Mouse (Mus musculus): ENCODE measurements around the gene S100a3.

DNA sequence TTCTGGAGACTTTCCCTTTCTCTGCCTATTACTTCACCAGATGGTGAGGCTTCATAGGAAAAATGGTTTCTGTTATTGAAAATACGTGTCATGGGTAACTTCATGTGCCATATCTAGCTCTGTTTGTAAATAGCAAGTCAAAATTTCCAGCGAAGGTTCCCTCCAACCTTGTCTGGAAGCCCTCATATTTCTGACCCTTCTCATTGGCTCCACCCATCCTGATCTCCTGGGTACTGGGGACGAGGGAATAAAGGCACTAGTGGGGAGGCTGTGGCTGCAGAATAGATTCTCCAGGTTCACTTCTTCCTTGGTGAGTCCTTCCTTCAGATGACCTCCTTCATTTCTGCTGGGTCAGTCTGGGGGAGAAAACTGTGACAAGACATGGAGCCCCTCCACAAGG is 47.8 kb downstream of the S100a3 start, which contains the start of gene S100a5:
- no peak for TF ChIP-seq POLR2A (IDR thresholded peaks at IDR 0.05; ENCODE audit: insufficient read depth, low read depth, low read length)
- no peak for TF ChIP-seq CTCF (IDR thresholded peaks at IDR 0.05; ENCODE audit: insufficient read depth, low read depth, low read length)
